Mouse (Mus musculus): ENCODE data around the gene Cd300c. TPM values are rescaled to one million over a fixed set of nuclear protein-coding genes. Genes with fewer than 3 reads are reported as not detected.
"Not testable (repeated sequence)": the region's sequence is repeated elsewhere in the genome, so short reads cannot be mapped to it uniquely, and the experiment has no call there.

Gene Cd300c
- total RNA-seq (2021), result not detected
- long read RNA-seq, experiment 1, result 0 reads
- long read RNA-seq, experiment 2, result 0 reads

- peak; percentile 10 to 56 for DNase-seq
Observed at GRCm38 (mm10) chr11:114968752-114969207, at the start of gene Cd300c. Gene Cd300c (minus strand): TSS chr11:114969157.

- DNase-seq, result not testable (repeated sequence)
Observed at GRCm38 (mm10) chr11:115016093-115016492, 47.1 kb upstream of the Cd300c start, which contains the start of gene Cd300ld2. Gene Cd300ld2 (minus strand): TSS chr11:115016193.

GRCm38 (mm10) chr11:115004070-115004469 lies 35.1 kb upstream of the Cd300c start:
- peak; percentile 16 to 43 for DNase-seq

GRCm38 (mm10) chr11:115001474-115002040 lies 32.6 kb upstream of the Cd300c start, which contains the start of gene Cd300c2:
Gene Cd300c2 (minus strand): TSS chr11:115001880.
- peak; percentile 14 to 26 for DNase-seq

- peak in 1 of 2 experiments; percentile 10 for DNase-seq
Observed at GRCm38 (mm10) chr11:114989793-114990192, 20.8 kb upstream of the Cd300c start, which contains the start of gene Cd300ld. Gene Cd300ld (minus strand): TSS chr11:114989922.

- DNase-seq, result peak in 1 of 2 experiments; percentile 25
Observed at GRCm38 (mm10) chr11:114981866-114982265, 12.9 kb upstream of the Cd300c start.

GRCm38 (mm10) chr11:114972726-114973125 lies 3.8 kb upstream of the Cd300c start:
- no peak for DNase-seq

GRCm38 (mm10) chr11:114965182-114965828 lies 3.7 kb downstream of the Cd300c start:
- DNase-seq, result peak; percentile 13 to 30

GRCm38 (mm10) chr11:114960369-114960768 lies 8.6 kb downstream of the Cd300c start:
- no peak for DNase-seq

GRCm38 (mm10) chr11:114934144-114934543 lies 34.8 kb downstream of the Cd300c start, which contains the start of gene Cd300lb:
Gene Cd300lb (minus strand): TSS chr11:114934386.
- no peak for DNase-seq

GRCm38 (mm10) chr11:114933591-114933990 lies 35.4 kb downstream of the Cd300c start:
- peak in 1 of 2 experiments; percentile 20 for DNase-seq

- peak in 1 of 2 experiments; percentile 31 for DNase-seq
Observed at GRCm38 (mm10) chr11:114931041-114931440, 37.9 kb downstream of the Cd300c start.

- DNase-seq, result no peak
Observed at GRCm38 (mm10) chr11:114929581-114929980, 39.4 kb downstream of the Cd300c start.

- DNase-seq, result no peak
Observed at GRCm38 (mm10) chr11:114923961-114924360, 45.0 kb downstream of the Cd300c start.

GRCm38 (mm10) chr11:114922439-114922838 lies 46.5 kb downstream of the Cd300c start:
- DNase-seq, result no peak

GRCm38 (mm10) chr11:114917120-114917519 lies 51.8 kb downstream of the Cd300c start:
- DNase-seq, result peak in 1 of 2 experiments; percentile 39

- peak in 1 of 2 experiments; percentile 61 for DNase-seq
Observed at GRCm38 (mm10) chr11:114914978-114915377, 54.0 kb downstream of the Cd300c start.

- DNase-seq, result peak; percentile 78 to 86
Observed at GRCm38 (mm10) chr11:114912847-114913246, 56.1 kb downstream of the Cd300c start.

GRCm38 (mm10) chr11:114909538-114909937 lies 59.4 kb downstream of the Cd300c start:
- DNase-seq, result not testable (repeated sequence)

- no peak for DNase-seq
Observed at GRCm38 (mm10) chr11:114908086-114908485, 60.9 kb downstream of the Cd300c start.

- DNase-seq, result peak in 1 of 2 experiments; percentile 56
Observed at GRCm38 (mm10) chr11:114907567-114907966, 61.4 kb downstream of the Cd300c start.
